Mouse (Mus musculus): ENCODE data around the gene Gm17364. TPM values are rescaled to one million over a fixed set of nuclear protein-coding genes. Genes with fewer than 3 reads are reported as not detected.
A peak's percentile ranks its signal among the peaks of the same experiment; 100 is the strongest.
"Not testable (repeated sequence)": the region's sequence is repeated elsewhere in the genome, so short reads cannot be mapped to it uniquely, and the experiment has no call there.

Gm17364 gene
- total and polyA plus RNA-seq, 2 experiments from 2014 or later: not detected

DNA sequence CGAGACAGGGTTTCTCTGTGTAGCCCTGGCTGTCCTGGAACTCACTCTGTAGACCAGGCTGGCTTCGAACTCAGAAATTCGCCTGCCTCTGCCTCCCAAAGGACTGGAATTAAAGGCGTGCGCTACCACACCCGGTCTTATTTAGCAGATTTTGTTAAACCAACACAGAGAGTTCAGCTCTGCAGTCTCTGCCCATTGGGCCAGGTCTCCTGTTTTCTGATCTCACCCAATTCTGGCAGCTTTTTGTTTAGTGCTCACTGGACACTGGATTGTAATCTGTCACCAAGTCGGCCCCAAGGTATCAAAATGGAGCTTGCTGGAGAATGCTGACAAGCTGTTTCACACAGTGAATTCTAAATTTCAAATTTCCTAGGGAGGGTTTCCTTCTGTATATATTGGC lies 21.0 kb downstream of the Gm17364 start:
- no peak overlapping the region for H3K4me2 ChIP-seq (ENCODE audit: low read depth)
- no peak for TF ChIP-seq CTCF (IDR thresholded peaks at IDR 0.05; ENCODE audit: low read depth)
- H3K36me3 ChIP-seq (ENCODE audit: insufficient read depth): no peaks in the 10 kb centered on the region
- DNase-seq (no peak), ATAC-seq (no peak)
- H3K4me1 ChIP-seq (ENCODE audit: insufficient read depth): 0 out of 2 replicates have a peak, but pooled peaks cover 4% of the 10 kb centered on the region
- no peak overlapping the region for H3K9ac ChIP-seq
- H3K27me3 ChIP-seq (ENCODE audit: insufficient read depth, low read length): no peaks in the 10 kb centered on the region
- no peak overlapping the region for H3K27ac ChIP-seq (ENCODE audit: low read depth, low read length)
- 90% methylated on average over 7 of the region's 7 CpGs for WGBS
- no peaks in the 10 kb centered on the region for H3K9me3 ChIP-seq (ENCODE audit: low read length)
- H3K4me3 ChIP-seq (ENCODE audit: low read depth, low read length): no peak overlapping the region

DNA sequence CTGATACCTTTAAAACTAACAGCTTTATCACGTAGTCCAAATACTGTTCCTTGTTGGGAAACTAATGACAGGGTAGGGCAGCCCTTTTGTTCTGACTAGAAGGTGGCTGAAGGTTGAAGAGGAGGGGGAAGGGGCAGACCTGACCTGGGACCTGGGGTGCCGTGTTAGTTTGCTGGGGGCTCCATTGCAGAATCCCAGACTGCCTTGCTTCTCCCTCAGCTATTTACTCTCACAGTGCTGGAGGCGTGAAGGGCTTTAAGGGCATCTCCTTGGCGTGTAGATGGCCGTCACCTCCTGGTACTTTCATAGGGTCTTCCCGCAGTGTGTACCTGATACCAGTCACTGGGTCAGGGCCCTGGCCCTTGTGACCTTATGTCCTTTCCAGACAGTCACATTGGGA lies 21.6 kb downstream of the Gm17364 start:
- no peak overlapping the region for H3K27ac ChIP-seq (ENCODE audit: low read depth, low read length)
- 0 out of 2 replicates have a peak, but pooled peaks cover 4% of the 10 kb centered on the region for H3K4me1 ChIP-seq (ENCODE audit: insufficient read depth)
- no peak overlapping the region for H3K4me2 ChIP-seq (ENCODE audit: low read depth)
- 82% methylated on average over 6 of the region's 6 CpGs for WGBS
- no peak overlapping the region for H3K9ac ChIP-seq
- DNase-seq (no peak), ATAC-seq (no peak)
- no peaks in the 10 kb centered on the region for H3K36me3 ChIP-seq (ENCODE audit: insufficient read depth)
- no peaks in the 10 kb centered on the region for H3K27me3 ChIP-seq (ENCODE audit: insufficient read depth, low read length)
- TF ChIP-seq CTCF (IDR thresholded peaks at IDR 0.05; ENCODE audit: low read depth): no peak
- H3K4me3 ChIP-seq (ENCODE audit: low read depth, low read length): no peak overlapping the region
- H3K9me3 ChIP-seq (ENCODE audit: low read length): no peaks in the 10 kb centered on the region

DNA sequence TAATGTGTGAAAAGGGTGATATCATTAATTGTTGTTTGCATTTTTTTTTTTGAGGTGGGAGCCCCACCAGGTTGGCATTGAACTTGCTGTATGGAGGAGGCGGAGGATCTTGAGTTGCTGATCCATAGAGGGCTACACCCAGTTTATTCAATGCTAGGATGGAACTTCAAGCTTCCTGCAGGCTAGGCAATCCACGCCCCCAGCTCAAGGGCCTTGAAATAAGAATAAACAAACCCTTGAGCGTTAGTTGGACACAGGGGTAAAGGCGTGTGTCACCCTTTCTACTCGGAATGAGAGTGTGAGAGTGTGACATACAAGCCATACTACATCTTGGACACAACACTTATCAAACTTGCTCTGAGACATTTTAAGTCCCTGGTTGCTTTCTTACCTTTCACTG lies 22.1 kb downstream of the Gm17364 start:
- H3K36me3 ChIP-seq (ENCODE audit: insufficient read depth): no peaks in the 10 kb centered on the region
- H3K27me3 ChIP-seq (ENCODE audit: insufficient read depth, low read length): no peaks in the 10 kb centered on the region
- 0 out of 2 replicates have a peak, but pooled peaks cover 4% of the 10 kb centered on the region for H3K4me1 ChIP-seq (ENCODE audit: insufficient read depth)
- no peaks in the 10 kb centered on the region for H3K9me3 ChIP-seq (ENCODE audit: low read length)
- TF ChIP-seq CTCF (IDR thresholded peaks at IDR 0.05; ENCODE audit: low read depth): no peak
- H3K4me2 ChIP-seq (ENCODE audit: low read depth): peak overlapping the region; percentile 67
- no peak overlapping the region for H3K9ac ChIP-seq
- ATAC-seq (no peak), DNase-seq (no peak)
- H3K4me3 ChIP-seq (ENCODE audit: low read depth, low read length): no peak overlapping the region
- no peak overlapping the region for H3K27ac ChIP-seq (ENCODE audit: low read depth, low read length)
- 83% methylated on average over 5 of the region's 5 CpGs for WGBS

DNA sequence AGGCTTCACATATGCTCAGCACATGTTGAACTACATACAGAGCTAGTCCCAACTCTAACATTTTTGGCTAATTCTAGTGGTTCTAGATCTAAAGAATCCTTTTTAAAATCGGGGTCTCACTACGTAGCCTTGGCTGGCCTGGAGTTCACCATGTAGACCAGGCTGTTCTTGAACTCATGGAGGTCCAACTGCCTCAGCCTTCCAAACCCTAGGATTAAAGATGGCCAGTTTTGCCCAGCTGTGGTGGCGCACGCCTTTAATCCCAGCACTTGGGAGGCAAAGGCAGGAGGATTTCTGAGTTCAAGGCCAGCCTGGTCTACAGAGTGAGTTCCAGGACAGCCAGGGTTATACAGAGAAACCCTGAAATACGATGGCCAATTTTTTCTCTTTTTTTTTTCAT lies 22.5 kb downstream of the Gm17364 start:
- H3K27me3 ChIP-seq (ENCODE audit: insufficient read depth, low read length); H3K4me1 ChIP-seq (ENCODE audit: insufficient read depth); H3K27ac ChIP-seq (ENCODE audit: low read depth, low read length); DNase-seq; H3K36me3 ChIP-seq (ENCODE audit: insufficient read depth); H3K9me3 ChIP-seq (ENCODE audit: low read length); H3K9ac ChIP-seq; ATAC-seq: not testable (repeated sequence)
- WGBS: 90% methylated on average over 5 of the region's 5 CpGs
- H3K4me3 ChIP-seq (ENCODE audit: low read depth, low read length): peak overlapping the region; percentile 87; the same call in 1 of the 2 replicates
- peak overlapping the region; percentile 67 for H3K4me2 ChIP-seq (ENCODE audit: low read depth)

DNA sequence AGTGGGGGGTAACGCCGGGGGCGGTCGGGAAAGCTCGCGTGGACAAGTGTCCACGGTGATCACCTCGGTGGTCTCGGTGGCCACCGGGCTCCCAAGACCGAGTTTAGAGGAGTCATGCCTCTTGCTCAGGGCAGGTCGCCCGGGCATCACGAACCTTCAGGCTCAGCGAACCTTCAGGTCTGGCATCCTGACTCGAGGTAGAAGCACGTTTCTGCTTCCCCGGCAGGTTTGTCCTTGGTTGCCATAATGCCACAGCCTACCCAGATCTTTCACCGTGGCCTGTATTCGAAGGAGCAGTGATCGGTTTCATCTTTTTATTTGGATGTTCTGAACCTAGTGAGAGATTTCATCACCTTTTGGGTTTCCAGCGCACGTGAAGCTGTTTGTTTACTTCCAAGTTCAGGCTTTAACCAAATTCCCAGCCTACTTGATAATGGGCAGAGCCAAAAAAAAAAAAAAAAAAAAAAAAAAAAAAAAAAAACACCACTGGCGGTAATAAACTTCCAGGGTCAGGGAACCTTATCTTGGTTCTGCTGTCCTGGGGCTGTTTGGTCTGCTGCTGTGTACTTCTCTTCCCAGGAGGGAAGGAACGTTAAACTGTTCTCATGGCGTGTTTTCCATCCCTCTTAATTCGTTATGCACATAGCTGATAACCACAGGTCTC lies 23.3 kb downstream of the Gm17364 start:
- H3K9me3 ChIP-seq (ENCODE audit: low read length): no peaks in the 10 kb centered on the region
- peak; percentile 44 for DNase-seq
- no peaks in the 10 kb centered on the region for H3K27me3 ChIP-seq (ENCODE audit: insufficient read depth, low read length)
- ATAC-seq: no peak
- 2% methylated on average over 27 of the region's 27 CpGs for WGBS
- H3K36me3 ChIP-seq (ENCODE audit: insufficient read depth): no peaks in the 10 kb centered on the region
- peak overlapping the region; percentile 87 for H3K4me3 ChIP-seq (ENCODE audit: low read depth, low read length)
- peak overlapping the region; percentile 93 for H3K9ac ChIP-seq
- H3K4me2 ChIP-seq (ENCODE audit: low read depth): peak overlapping the region; percentile 67
- H3K4me1 ChIP-seq (ENCODE audit: insufficient read depth): 0 out of 2 replicates have a peak, but pooled peaks cover 4% of the 10 kb centered on the region
- TF ChIP-seq CTCF (IDR thresholded peaks at IDR 0.05; ENCODE audit: low read depth): no peak
- peak overlapping the region; percentile 89 for H3K27ac ChIP-seq (ENCODE audit: low read depth, low read length)

DNA sequence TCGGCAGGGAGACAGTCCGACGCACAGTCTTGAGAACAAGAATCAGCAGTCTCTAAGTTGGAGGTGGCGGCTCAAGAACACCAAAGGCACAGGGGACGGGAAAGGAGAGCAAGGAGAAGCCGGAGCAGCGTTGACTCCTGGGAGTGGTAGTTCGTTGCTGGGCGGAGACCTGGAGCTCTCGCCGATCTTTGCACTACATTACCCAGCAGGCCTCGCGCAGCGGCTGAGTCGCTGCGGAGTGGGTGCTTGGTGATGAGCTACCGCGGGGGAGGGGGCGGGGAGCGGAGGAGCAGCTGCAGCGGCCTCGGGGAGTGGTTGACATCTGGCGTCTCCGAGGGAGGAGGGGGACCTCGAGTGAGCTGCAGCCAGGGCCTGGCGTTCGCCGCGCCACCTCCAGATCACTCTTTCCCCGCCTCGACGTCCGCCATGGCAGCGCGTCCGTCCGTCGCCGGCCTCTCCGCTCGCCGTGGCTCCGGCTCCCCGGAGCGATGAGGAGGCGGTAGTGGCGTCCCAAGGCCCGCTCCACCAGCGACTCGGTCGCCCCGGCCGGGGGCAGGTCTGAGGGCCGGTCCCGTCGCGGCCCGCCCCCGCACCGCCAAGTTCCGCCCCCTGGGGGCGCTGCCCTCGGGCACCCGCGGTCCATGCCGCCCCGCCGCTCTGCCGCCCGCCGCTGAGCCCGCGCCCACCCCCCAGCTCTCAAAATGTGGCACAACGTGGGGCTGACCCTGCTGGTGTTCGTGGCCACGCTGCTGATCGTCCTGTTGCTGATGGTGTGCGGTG lies 24.0 kb downstream of the Gm17364 start, which contains the start of gene Smim13:
Gene Smim13, plus strand, starts transcription at position 307 of the 780 bp plus-strand sequence.
- WGBS: 4% methylated on average over 76 of the region's 78 CpGs
- Histone ChIP-seq H3K27me3 (ENCODE audit: insufficient read depth, low read length) (no peaks in the 10 kb centered on the region), H3K9ac (peak within 1 kb of the TSS; percentile 93), H3K4me2 (ENCODE audit: low read depth) (peak within 1 kb of the TSS; percentile 67), H3K4me1 (ENCODE audit: insufficient read depth) (0 out of 2 replicates have a peak, but pooled peaks cover 4% of the 10 kb centered on the region), H3K9me3 (ENCODE audit: low read length) (no peaks in the 10 kb centered on the region), H3K36me3 (ENCODE audit: insufficient read depth) (no peaks in the 10 kb centered on the region), H3K27ac (ENCODE audit: low read depth, low read length) (peak within 1 kb of the TSS; percentile 89), H3K4me3 (ENCODE audit: low read depth, low read length) (peak within 1 kb of the TSS; percentile 87)
- ATAC-seq (peak; percentile 99), DNase-seq (peak; percentile 98)
- peak; percentile 47 for TF ChIP-seq CTCF (IDR thresholded peaks at IDR 0.05; ENCODE audit: low read depth)

Data from forebrain, postnatal 0 days (tissue).